Mouse (Mus musculus): ENCODE measurements at regions not wholly inside any gene's neighbourhood (a gene's known extent, or its start where the extent isn't known, plus 50 kb on each side); places are given as distances from the start of the nearest gene placed in this dataset.

- no peak for ATAC-seq
These were observed 565.5 kb upstream of the B3galt2 start for GRCm38 (mm10) chr1:143074999-143075398.

DNA sequence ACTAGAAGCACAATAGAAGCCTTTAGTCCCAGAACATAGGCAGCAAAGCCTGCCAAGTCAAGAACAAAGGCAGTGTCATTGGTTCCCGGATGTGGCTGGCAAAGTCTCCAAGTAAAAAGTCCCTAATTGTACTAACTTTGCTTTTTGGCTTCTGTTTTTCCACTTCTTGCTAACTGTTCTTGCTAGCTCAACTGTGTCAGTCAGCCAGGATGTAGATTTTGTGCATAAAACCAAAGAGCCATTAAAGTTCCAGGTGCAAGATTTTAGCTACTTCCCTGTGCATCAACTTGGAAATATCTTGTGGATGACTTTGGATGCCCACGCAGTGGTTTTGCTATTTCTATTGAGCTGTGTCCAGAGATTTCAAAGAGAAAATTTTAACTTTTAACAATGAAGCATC is 560.0 kb upstream of the B3galt2 start:
- ATAC-seq = no peak

DNA sequence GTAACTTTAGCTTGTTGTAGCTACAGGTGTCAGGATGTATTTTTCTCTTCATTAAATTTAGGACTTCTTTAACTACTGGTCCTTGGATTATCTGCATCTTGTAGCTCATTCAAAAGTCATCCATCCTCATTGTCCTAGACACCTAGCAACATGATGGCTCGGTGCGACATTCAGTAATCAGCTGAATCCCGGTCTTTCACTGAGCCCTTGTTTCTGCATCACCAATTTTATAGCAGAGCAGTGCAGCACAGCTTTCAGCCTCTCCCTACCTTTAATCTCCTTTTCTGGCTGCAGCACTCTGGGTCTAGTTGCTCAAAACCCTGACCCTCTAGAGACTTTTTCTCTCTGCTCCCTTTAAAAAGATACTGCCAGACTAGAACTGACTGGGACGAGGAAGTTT is 543.6 kb upstream of the B3galt2 start:
- ATAC-seq = no peak

GRCm38 (mm10) chr1:143098307-143098706 is 542.2 kb upstream of the B3galt2 start:
- ATAC-seq = no peak

GRCm38 (mm10) chr1:143122185-143122584 is 518.3 kb upstream of the B3galt2 start:
- ATAC-seq = no peak

GRCm38 (mm10) chr1:143130257-143130656 is 510.2 kb upstream of the B3galt2 start:
- no peak for ATAC-seq

GRCm38 (mm10) chr1:143132806-143133205 is 507.7 kb upstream of the B3galt2 start:
- ATAC-seq = no peak

DNA sequence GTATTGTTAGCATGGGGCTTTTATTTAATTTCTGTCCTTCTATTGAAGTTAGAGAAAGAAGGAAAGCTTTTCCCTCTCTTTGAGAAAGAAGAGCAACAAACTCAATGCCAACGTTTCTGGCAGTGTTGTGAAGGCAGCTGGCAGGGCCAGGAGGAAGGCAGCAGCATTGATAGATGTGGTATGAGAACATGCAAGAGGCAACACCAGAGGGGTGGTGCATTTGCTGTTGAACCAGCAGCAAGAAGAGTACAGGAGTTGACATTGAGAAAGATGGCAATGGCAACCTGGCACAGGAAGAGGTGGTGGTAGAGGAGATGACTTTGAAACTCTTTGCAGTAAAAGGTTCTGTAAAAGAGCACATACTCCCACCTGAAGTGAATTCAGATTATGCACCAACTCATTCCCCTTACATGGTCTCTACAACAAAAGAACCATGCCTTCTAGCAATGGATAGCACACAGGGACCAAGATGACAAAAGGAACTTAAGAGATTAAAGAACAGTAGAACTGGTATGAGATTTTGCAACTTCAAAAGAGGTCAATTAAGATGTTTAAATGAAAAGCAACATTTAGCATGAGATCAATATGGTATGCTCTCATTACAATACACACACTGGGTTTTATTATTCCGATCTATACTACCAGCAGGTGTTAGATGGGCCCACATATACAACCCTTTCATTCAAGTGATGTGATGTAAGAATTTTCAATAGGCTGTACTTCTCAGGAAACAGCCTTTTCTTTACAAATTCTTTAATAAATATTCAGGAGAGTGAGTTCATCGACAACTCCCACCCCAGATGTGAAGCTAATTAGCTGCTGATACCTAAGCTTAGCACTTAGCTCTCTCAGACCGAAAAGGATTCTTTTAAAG is 495.1 kb upstream of the B3galt2 start:
- ATAC-seq = no peak

- ATAC-seq = no peak
These were observed 469.2 kb upstream of the B3galt2 start for GRCm38 (mm10) chr1:143171286-143171685.

- ATAC-seq = no peak
These were observed 466.6 kb upstream of the B3galt2 start for GRCm38 (mm10) chr1:143173836-143174235.

GRCm38 (mm10) chr1:143192167-143192793 is 448.2 kb upstream of the B3galt2 start:
- ATAC-seq = peak; percentile 61

- ATAC-seq = no peak
These were observed 440.1 kb upstream of the B3galt2 start for GRCm38 (mm10) chr1:143200213-143200889.

DNA sequence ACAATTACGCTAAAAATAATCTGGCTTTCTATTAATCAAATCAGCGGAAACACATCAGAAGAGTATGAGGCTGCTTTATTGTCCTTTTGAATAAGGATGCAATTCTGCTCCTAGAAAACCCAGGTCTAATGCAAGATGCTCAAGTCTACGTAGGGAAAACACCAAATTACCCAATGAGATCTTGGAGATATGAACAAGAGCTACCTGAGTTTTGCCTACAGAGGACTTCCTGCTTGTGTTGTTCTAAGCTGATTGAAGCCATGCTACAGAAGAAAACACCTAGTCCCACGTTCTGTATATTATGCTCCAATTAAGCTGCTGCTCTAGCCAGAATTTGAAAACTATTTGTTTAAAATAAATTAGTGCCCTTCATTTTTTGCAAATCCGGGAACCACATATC is 439.5 kb upstream of the B3galt2 start:
- ATAC-seq = peak; percentile 54

- peak; percentile 60 for ATAC-seq
These were observed 438.3 kb upstream of the B3galt2 start for GRCm38 (mm10) chr1:143202182-143202581.

DNA sequence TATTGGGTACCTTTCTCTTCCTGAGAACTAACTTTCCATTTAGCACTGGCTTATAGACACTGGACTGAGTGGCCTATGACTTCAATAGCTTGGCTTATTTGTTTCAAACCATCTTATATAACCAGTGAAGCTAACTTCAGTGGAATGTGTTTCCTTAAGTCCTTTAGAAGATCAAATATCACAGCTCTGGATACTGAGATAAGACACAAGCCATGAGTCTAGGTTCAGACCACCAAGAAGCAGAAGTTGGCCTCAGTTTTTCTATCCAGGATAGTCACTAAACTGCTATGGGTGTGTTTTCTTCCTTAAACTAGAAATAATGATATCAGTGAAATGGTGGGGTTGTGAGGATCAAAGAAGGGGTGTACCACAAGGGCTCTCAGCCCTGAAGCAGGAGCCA is 436.4 kb upstream of the B3galt2 start:
- no peak for ATAC-seq

- no peak for ATAC-seq
These were observed 433.5 kb upstream of the B3galt2 start for GRCm38 (mm10) chr1:143206995-143207394.

GRCm38 (mm10) chr1:143207399-143208065 is 432.9 kb upstream of the B3galt2 start:
- no peak for ATAC-seq

DNA sequence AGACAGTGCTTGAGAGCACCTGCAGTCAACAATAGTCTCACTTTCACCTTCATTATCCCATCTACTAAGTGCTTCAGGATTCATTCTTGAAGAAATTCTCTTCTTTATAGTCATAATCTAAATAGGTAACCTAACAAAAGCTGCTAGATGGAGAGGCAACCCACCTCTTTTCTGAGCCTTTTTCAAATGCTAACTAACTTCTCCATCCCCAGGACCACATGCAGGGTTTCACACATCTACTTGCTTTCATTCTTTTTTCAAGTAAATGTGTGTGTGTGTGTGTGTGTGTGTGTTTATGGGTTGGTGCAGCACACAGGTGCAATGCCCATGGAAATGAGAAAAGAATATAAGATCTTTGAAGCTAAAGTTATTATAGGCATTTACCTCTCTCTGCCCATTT is 423.1 kb upstream of the B3galt2 start:
- ATAC-seq = no peak

- ATAC-seq = no peak
These were observed 408.5 kb upstream of the B3galt2 start for GRCm38 (mm10) chr1:143231969-143232368.

DNA sequence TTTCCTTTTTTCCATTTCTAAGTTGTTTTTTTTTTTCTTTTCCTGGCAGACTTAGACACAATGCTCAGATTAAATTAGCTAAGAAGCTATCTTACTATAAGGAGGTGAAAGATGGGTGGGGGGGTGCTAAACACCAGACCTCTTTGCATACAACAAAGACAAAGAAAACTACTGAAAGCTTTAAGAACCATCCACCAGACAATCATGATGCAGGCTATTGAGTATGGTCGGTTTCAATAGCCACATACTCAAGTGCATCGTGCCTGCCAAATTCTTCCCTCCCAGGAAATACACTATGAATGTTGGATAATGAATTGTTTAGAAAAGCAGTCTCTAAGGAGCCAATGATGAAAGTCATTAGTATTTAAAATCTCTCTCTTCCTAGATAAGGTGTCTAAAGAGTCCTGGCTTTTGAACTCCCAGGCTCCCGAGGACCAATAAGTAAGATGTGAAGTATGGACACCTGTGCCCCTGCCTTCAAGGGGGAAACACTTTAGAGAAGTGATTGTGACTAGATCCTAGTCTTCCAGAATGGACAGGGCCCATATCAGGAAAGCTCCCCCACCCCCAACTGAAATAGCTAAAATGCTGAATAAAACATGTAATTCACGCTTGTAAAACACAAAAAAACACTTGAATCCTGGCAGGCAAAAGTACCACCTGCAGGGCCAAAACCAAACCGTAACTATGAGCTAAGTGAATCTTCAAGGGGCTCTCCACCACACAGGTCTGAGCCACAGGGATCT is 381.8 kb upstream of the B3galt2 start:
- ATAC-seq = no peak

DNA sequence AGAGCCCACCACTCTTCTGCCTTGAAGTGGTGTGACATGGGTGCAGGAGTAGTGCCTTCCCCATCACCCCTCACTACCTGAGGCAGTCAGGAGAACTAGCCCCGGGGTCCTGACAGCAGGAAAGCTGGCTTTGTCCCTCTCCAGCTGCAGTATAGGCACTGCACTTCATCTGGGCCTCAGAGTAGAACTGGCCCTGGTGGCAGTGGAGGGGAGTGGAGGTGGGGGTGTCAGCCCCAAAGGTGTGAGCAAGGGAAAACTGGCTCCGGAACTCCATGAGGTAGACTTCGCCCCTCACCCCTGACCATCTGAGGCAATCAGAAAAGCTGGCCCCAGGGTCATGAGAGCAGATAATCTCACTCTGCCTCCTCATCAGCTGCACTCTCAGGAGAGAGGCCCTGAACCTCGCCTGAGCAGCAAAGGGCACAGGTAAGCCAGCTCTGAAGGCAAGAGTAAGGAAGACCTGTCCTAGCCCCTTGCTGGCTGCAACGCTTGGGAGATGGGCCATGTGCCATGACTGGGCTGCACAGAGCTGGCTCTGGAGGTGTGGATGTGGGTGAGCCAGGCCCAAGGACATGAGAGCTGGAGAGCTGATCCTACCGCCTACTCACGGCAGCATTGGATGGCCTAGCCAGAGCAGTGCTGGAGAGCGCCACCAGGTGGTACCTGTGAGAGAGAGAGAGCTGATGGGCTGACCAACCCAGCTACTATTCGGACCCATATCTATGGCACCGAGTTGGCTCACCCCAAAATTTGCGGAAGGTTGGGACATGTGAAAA is 377.0 kb upstream of the B3galt2 start:
- ATAC-seq = no peak

- ATAC-seq = no peak
These were observed 375.2 kb upstream of the B3galt2 start for GRCm38 (mm10) chr1:143265216-143265615.

Measured in CD4-positive, CD25-positive, alpha-beta regulatory T cell, adult 4 months (primary cell).